Mouse (Mus musculus) olfactory bulb, adult 2 months (tissue): ENCODE results near the gene Pamr1.

Experiments
- CTCF ChIP-seq: fragments of 200-500 bp; IDR thresholded peaks from 2 replicates; pipeline ENCODE4 v1.5.1; 2012; ENCODE audit warnings: low read depth, mild to moderate bottlenecking, low read length, moderate library complexity; ENCODE audit not compliant: insufficient read depth
- POLR2A ChIP-seq: fragments of 200-500 bp; IDR thresholded peaks from 2 replicates; pipeline ENCODE4 v1.6.1; 2012; ENCODE audit warnings: mild to moderate bottlenecking, low read depth, low read length, moderate library complexity; ENCODE audit not compliant: insufficient read depth

GRCm38 (mm10) chr2:102681351-102681750, 131.5 kb downstream of the Pamr1 start:
- TF ChIP-seq CTCF (no peak), POLR2A (no peak)
